Mouse (Mus musculus): Measurements from ENCODE around the gene Mup17.
"Not testable (repeated sequence)": the region's sequence is repeated elsewhere in the genome, so short reads cannot be mapped to it uniquely, and the experiment has no call there.

Gene Mup17

DNA sequence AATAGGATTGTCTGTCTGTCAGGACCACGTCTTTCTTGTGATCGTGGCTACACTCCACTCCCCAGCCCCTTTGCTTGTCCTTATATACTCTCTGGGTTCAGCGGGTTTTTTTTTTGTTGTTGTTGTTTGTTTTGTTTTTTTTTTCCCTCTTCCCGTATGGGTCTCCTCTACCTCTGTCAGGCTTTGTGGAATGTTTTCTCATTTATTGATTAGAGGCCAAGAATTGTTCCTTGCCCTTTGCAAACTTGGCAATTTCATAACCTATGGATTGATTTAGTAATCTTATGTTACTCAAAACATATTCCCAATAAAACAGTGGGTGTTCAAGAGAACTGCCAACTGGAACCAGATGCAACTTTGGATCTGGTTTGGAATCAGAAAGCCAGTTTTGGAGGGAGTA, at the start of gene Mup17:
Gene Mup17 (minus strand): TSS at position 101 of the 400 bp plus-strand sequence.
- DNase-seq (ENCODE audit: low spot score in 2 of 2), result not testable (repeated sequence)

DNA sequence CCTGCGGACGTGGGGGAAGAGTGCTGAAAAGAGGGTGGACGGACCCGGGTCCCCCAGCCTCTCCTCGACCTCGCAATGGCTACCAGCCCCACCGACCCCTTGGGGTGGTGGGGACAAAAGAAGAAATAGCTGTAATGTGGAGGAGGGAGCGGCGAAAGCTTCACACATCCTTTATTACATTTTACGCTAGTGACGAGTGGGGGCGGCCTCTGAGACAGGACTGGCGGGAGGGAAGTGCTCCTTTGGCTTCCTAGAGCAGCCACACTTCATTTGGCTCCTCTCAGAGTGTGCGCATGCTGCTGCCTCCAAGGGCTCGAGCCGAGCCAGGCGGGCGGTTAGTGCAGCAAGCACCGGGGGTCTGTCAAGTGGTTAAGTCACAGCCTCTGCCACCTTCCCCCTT, 24.1 kb downstream of the Mup17 start:
- DNase-seq (ENCODE audit: low spot score in 2 of 2), result not testable (repeated sequence)

GRCm38 (mm10) chr4:61555887-61556286, 39.8 kb downstream of the Mup17 start:
- DNase-seq (ENCODE audit: low spot score in 2 of 2), result not testable (repeated sequence)
